Comparison of ENCODE assay signal across 18 mouse cellular contexts in genomic region chr1:158853936-158854882, GRCm38 (mm10).
DNase-seq lines count a peak whose midpoint lies in the region; ATAC-seq and TF ChIP-seq lines count a peak whose summit lies in the region.
"Had no signal": no experiment of that assay in that cellular context is flagged by ENCODE, and none has a peak within 500 bp of the region (broad histone marks: within the 10 kb centered on the region; RNA-seq: fewer than 3 reads in every experiment).

No protein-coding gene starts in this region.

- H3K27me3 ChIP-seq in forebrain, postnatal 0 days (ENCODE audit: insufficient read depth, low read length): no peaks in the 10 kb centered on the region
- H3K27me3 ChIP-seq in forebrain, embryonic 12.5 days: no peaks in the 10 kb centered on the region
- no peaks in the 10 kb centered on the region for H3K27me3 ChIP-seq in limb, embryonic 11.5 days (ENCODE audit: control insufficient read depth, insufficient read depth, low read length)
- H3K27me3 ChIP-seq: liver, embryonic 15.5 days had no signal

- ATAC-seq in forebrain, postnatal 0 days: no peak
- ATAC-seq in forebrain, embryonic 12.5 days (ENCODE audit: low FRiP score): no peak
- peak; percentile 66; the same call in 1 of the 2 replicates for ATAC-seq in limb, embryonic 11.5 days (ENCODE audit: insufficient number of reproducible peaks, low FRiP score, low TSS enrichment, low read depth)
- ATAC-seq in inflammation-experienced regulatory T-cells, adult 6 months: no peak
- ATAC-seq: activated CD4-positive, CD25-positive, alpha-beta regulatory T cell, adult 4 months had no signal

- WGBS in forebrain, postnatal 0 days: 75% methylated on average over 5 of the region's 5 CpGs
- 70% methylated on average over 5 of the region's 5 CpGs for WGBS in forebrain, embryonic 12.5 days
- 60% methylated on average over 5 of the region's 5 CpGs for WGBS in limb, embryonic 11.5 days

- DNase-seq in forebrain, postnatal 0 days: no peak
- no peak for DNase-seq in layer of hippocampus, adult 2 months (ENCODE audit: low spot score in 2 of 2)
- no peak for DNase-seq in layer of hippocampus, postnatal 14 days (ENCODE audit: low spot score in 2 of 2)
- DNase-seq in adipocyte (ENCODE audit: low spot score): peak; percentile 45
- peak; percentile 22 for DNase-seq in limb, embryonic 11.5 days (ENCODE audit: low spot score)
- no peak for DNase-seq in adrenal gland, postnatal 4 days (ENCODE audit: low spot score in 2 of 2)
- DNase-seq: B cell, adult 2 months; cerebellum, adult 11 months; heart, postnatal 4 days; kidney, adult 11 months; thymus, adult 2 months had no signal

- H3K27ac ChIP-seq in forebrain, postnatal 0 days (ENCODE audit: low read depth, low read length): no peak overlapping the region
- no peak overlapping the region for H3K27ac ChIP-seq in forebrain, embryonic 12.5 days
- H3K27ac ChIP-seq in layer of hippocampus, adult 2 months: no peak overlapping the region
- no peak overlapping the region for H3K27ac ChIP-seq in limb, embryonic 11.5 days (replicated peaks; ENCODE audit: low read depth, low read length)
- H3K27ac ChIP-seq: forebrain, embryonic 10.5 days; liver, embryonic 15.5 days had no signal

- no peak overlapping the region for H3K4me3 ChIP-seq in forebrain, postnatal 0 days (ENCODE audit: low read depth, low read length)
- no peak overlapping the region for H3K4me3 ChIP-seq in forebrain, embryonic 12.5 days (replicated peaks)
- H3K4me3 ChIP-seq in layer of hippocampus, adult 2 months: no peak overlapping the region
- H3K4me3 ChIP-seq in limb, embryonic 11.5 days (ENCODE audit: low read depth, low read length): no peak overlapping the region
- H3K4me3 ChIP-seq: forebrain, embryonic 10.5 days; liver, embryonic 15.5 days; myocyte had no signal

- no peaks in the 10 kb centered on the region for H3K4me1 ChIP-seq in forebrain, postnatal 0 days (ENCODE audit: insufficient read depth)
- no peaks in the 10 kb centered on the region for H3K4me1 ChIP-seq in forebrain, embryonic 12.5 days
- H3K4me1 ChIP-seq in limb, embryonic 11.5 days (ENCODE audit: control insufficient read depth, insufficient read depth, low read length): peaks cover 13% of the 10 kb centered on the region
- H3K4me1 ChIP-seq: forebrain, embryonic 10.5 days; liver, embryonic 15.5 days had no signal

- no peaks in the 10 kb centered on the region for H3K36me3 ChIP-seq in forebrain, postnatal 0 days (ENCODE audit: insufficient read depth)
- no peaks in the 10 kb centered on the region for H3K36me3 ChIP-seq in forebrain, embryonic 12.5 days (replicated peaks)
- no peaks in the 10 kb centered on the region for H3K36me3 ChIP-seq in limb, embryonic 11.5 days (ENCODE audit: control insufficient read depth, insufficient read depth, low read length)
- H3K36me3 ChIP-seq: forebrain, embryonic 10.5 days; G1E; liver, embryonic 15.5 days had no signal

- no peak overlapping the region for H3K4me2 ChIP-seq in forebrain, postnatal 0 days (ENCODE audit: low read depth)
- H3K4me2 ChIP-seq in forebrain, embryonic 12.5 days: no peak overlapping the region
- H3K4me2 ChIP-seq in limb, embryonic 11.5 days (ENCODE audit: low read depth, severe bottlenecking): no peak overlapping the region
- H3K4me2 ChIP-seq: liver, embryonic 15.5 days had no signal

- TF ChIP-seq CTCF in forebrain, postnatal 0 days (IDR thresholded peaks at IDR 0.05; ENCODE audit: low read depth): 0 out of 2 replicates have a peak, but pooled peaks have one; percentile 18
- TF ChIP-seq CTCF in layer of hippocampus, adult 2 months (conservative IDR thresholded peaks at IDR 0.05): peak; percentile 61

- no peak overlapping the region for H3K9ac ChIP-seq in forebrain, postnatal 0 days
- no peak overlapping the region for H3K9ac ChIP-seq in forebrain, embryonic 12.5 days
- H3K9ac ChIP-seq in limb, embryonic 11.5 days (ENCODE audit: low read length): no peak overlapping the region
- H3K9ac ChIP-seq: liver, embryonic 15.5 days had no signal

- H3K9me3 ChIP-seq in forebrain, postnatal 0 days (ENCODE audit: low read length): no peaks in the 10 kb centered on the region
- H3K9me3 ChIP-seq in forebrain, embryonic 12.5 days: no peaks in the 10 kb centered on the region
- no peaks in the 10 kb centered on the region for H3K9me3 ChIP-seq in limb, embryonic 11.5 days (ENCODE audit: control insufficient read depth, low read length)
- H3K9me3 ChIP-seq: forebrain, embryonic 10.5 days; liver, embryonic 15.5 days had no signal

Comparison
In these comparisons a context has a peak if more than half of its experiments do, and no peak if none do; other contexts are left out.
1. DNase-seq: peak in adipocyte (single experiment) and limb, embryonic 11.5 days (single experiment); none in forebrain, postnatal 0 days (single experiment), layer of hippocampus, adult 2 months (0 of 2), layer of hippocampus, postnatal 14 days (0 of 2) and adrenal gland, postnatal 4 days (0 of 2).